Mouse (Mus musculus): Measurements from ENCODE around the gene Ttyh3.

Gene Ttyh3

DNA sequence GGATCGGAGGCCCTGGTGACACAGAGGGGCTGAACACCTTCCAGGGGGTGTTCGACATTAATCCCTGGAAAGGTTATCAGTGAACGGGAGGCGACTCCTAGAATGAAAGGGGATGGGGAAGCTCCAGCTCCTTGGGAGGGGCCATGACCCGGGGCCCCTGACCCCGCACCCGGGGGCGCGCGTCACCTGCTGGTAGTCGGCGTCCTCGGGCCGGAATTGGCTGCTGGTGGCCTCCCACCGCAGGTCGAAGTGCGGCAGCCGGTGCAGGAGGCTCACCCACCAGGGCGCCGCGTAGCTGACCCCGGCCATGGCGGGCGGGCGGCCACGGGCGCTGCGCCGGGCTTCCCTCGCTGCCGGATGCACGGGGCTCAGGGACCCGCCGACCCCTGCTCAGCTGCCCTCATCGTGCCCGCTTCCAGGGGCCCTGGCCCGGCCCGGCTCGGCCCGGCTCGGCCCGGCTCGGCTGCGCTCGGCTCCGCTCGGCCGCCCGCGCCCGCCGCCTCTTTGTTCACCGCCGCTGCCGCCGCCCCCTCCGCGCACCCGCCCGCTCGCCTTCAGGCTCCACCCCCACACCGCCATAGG, at the start of gene Ttyh3:
TSS of gene Ttyh3 (minus strand) at position 513 of the 582 bp plus-strand sequence.
- DNase-seq = no peak

DNA sequence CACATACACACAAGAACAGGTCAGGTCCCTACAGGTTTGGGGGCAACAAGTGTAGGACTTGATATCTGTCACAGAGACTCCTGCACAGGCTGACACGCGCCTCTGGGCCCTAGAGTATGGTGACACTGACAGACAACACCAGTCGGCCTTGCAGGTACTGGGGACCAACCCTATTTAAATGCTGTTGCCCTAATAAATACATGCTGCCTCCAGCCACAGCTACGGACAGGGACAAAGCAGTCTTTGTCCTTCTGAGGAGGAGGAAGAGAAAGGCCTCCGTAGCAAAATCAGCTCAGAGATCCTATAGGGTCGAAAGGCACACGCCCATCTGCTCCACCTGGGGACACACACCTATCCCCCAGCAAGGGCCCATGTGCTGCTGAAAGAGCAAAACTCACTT, 47.2 kb upstream of the Ttyh3 start:
- no peak for DNase-seq

DNA sequence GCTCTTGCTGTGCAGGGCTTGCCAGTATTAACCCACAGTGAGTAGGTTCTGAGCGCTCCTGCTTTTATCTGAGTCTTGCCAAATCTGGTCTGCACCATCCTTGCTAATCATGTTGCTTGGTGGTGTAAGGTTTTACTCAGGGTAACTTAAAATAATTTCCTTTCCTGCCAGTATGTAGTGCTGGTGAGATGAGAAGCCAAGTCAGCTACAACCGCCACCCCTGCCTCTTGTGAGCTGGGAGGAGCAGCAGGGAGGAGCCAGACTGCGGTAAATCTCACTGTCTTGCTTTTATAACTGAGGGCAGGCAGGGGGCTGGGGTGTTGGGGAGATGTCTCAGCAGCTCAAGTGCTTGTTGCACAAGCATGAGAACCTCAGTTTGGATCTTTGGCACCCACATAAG, 39.6 kb upstream of the Ttyh3 start:
- no peak for DNase-seq

DNA sequence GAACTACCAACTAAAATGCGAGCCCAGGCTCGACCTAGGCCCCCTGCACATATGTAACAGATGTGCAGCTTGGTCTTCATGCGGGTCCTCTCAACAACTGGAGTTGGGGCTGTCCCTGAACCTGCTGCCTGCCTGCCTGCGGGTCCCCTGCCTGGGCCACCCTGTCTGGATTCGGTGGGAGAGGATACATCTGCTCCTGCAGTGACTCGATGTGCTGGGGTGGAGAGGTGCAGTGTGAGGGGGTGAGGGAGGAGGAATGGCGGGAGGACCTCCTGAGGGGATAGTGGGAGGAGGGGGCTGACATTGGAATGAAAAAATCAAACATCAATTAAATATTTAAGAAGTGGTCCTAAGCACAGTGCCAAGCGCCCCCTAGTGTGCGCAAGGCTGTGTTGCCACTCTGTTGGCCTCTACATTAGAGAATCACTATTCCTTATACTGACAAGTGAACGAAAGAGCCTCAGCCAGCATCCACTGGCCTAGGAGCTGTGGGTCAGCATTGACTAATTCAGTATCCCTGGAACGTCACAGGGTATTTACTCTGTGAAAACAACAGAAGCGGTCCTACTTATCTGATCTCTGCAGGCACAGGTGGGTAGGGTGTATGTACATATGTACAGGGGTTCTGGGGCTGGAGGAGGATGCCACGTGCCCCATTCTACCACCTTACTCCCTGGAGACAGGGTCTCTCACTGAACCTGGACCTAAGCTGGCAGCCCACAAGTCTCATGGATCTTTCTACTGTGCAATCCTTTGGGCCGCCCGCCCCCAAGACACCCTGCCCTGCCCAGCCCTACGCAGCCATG, 35.7 kb upstream of the Ttyh3 start:
- DNase-seq = no peak

DNA sequence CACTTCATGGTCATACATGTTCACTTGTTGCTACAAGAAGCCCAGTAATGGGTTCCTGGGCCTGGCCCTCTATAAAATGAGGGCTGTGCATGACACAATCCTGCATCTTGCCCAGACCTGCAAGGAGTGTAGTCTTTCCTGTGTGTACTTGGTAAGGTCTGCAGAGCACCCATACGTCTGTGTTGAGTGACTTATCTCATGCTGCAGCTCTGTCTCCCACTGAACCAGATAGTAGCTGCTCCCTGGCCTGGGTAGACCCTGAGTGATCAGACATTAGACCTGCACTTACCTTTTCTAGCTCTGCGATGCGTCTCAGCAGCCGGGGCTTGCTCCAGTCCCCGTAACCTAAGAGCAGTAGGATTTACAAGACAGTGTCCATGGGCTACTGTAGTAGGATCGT, 33.3 kb upstream of the Ttyh3 start:
- no peak for DNase-seq

DNA sequence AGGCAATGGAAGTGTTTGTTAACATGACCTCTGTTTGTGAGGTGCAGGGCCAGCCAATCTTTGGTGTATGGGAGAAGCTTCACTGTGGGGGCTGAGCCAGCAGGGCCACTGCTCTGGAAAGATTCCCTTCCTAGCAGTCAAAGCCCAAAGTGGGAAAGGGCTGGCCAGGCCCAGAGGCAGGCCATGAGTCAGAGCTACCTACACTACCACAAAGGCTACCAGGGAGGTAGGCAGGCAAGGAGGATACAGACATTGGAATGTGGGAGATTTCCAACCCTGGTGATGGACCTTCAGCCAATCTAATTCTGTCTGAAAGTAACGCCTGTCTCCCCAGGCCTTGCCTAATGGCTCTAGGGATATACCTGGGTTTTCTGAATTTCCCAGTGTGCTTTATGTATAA, 32.1 kb upstream of the Ttyh3 start:
- DNase-seq = no peak

DNA sequence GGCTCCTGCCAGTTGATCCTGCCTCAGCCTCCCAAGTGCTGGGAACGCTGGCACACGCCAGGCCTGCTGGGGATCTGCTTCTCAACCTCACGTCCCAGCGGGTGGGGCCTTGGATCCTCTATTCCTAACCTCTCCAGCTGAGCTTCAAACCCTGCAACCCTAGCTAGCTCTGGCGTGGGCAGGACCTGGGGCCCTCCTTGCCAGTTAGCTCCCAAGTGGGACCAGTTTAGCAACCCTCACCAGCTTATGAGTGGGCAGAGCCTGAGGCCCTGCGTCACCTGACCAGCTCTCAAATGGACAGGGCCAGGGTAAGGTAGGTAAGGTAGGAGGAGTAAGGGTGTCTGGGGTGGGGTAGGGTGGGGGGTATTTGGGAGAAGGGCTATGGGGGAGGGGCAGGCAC, 31.2 kb upstream of the Ttyh3 start:
- no peak for DNase-seq

DNA sequence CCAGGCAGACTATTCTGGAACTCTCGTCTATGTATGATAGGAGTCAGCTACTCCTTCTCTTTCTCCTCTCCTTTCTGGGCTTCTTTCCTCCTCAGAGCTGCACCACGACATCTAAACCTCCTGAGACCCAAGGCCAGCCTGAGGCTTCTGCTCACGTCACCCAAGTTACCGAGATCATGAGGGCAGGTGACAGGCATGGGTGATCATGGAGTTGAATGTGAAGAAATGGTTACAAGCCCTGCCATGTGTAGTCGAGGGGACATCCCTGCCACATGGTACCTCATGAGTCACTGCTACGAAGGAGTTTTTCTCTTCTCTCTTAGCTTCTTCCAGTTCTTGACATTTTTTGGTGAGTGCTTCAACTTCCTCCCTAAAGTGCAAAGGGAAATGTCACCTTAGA, 28.3 kb upstream of the Ttyh3 start:
- no peak for DNase-seq

DNA sequence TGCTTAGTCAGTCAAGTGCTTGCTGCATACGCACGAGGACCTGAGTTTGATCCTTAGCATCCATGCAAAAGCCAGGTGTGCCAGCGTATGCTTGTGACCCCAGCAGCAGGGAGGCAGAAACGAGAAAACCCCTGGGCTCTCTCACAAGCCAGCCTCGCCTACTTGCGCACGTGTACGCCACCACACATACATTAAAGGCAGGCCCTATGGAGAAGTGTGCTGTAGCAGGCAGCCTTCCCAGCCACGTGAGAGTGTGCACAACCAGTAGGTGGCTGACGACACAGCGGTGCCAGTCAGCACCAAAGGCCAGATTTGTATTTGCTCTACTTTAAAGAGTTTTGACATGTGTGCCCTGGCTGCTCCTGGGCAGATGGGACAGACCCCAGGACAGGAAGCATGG, 26.8 kb upstream of the Ttyh3 start:
- DNase-seq = no peak

- no peak for DNase-seq
Observed at GRCm38 (mm10) chr5:140675079-140675478, 26.2 kb upstream of the Ttyh3 start.

DNA sequence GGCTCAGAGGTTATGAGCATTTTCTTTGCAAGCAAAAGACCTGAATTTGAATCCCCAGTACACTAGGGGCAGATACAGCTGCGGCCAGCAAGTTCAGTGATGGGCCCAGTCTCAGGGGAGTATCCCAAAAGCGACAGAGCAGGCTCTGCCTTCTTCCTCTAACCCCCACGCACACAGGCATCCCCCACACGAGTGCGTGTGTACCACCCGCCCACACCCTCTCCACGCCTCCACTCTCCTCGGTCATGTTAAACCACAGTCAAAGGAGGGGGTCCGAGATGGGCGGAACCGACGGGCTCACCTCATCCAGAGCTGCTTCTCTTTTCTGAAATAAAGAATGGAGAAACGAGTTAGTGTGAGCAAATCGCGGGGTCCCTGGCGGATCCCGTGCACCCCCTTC, 25.2 kb upstream of the Ttyh3 start:
- DNase-seq = no peak

- DNase-seq = peak; percentile 97
Observed at GRCm38 (mm10) chr5:140672603-140673002, 23.8 kb upstream of the Ttyh3 start.

GRCm38 (mm10) chr5:140672115-140672514, 23.3 kb upstream of the Ttyh3 start:
- no peak for DNase-seq

DNA sequence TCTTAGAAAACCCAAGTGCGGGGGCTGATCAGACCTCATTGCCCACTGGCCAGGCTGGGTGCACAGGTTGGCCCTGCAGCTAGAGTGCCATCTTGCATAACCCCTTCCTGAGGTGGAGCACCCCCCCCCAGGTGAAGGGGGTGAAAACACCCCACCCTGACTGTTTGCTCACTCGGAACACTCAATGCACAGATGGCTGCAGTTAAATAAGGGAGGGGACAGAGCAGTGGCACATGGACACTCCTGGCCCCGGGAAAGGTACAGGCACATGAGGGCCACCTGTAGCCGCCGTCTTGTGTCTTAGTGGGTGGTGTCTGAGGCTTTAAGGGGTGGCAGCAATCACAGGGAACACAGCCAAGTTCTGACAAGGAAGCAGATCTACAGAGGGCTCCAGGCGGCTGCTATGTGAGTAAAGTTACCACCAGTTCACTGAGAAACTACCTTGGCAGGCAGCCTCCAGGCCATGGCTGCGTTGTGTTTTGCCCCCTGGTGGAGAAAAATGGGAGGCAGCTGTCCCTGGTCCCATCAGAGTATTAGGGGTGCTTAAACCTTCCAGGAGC, 14.9 kb upstream of the Ttyh3 start:
- peak; percentile 96 for DNase-seq

DNA sequence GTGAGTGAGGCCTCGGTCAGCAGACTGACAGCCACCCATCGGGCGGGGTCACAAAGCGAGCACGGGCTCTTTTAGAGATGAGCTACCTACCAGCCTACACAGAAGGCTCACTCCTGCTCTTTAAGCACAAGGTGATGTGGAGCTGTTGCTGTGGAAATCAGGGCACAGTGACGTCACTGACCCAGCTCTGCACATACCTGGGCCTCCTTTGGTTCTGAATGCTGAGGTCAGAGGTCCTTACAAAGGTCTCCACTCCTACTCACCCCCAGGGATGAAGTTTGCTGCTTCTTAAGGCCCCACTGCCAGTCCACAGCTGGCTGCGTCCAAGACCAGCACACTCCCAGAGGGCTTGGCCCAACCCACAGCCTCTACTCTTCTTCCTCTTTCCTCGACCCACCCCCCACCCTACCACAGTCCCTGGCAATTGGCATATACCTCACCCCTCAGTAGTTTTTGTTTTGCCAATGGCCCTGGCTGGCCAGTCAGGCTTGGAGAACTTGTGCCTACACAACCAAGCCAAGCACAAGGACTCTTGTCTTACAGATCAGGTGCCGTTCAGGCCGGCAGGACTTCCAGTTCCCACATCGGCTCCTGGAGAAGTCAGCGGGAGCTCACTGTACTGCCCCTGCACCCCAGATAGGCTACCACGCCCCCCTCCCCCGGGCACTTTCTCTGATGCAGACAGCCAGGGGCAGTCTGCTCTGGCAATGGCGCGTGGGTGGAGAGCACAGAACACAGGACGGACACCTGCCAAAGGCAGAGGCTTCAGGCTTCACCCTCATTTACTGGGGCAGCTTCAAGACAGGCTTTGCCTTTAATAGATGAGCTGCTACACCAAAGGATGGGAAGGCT, 14.1 kb upstream of the Ttyh3 start:
- no peak for DNase-seq

DNA sequence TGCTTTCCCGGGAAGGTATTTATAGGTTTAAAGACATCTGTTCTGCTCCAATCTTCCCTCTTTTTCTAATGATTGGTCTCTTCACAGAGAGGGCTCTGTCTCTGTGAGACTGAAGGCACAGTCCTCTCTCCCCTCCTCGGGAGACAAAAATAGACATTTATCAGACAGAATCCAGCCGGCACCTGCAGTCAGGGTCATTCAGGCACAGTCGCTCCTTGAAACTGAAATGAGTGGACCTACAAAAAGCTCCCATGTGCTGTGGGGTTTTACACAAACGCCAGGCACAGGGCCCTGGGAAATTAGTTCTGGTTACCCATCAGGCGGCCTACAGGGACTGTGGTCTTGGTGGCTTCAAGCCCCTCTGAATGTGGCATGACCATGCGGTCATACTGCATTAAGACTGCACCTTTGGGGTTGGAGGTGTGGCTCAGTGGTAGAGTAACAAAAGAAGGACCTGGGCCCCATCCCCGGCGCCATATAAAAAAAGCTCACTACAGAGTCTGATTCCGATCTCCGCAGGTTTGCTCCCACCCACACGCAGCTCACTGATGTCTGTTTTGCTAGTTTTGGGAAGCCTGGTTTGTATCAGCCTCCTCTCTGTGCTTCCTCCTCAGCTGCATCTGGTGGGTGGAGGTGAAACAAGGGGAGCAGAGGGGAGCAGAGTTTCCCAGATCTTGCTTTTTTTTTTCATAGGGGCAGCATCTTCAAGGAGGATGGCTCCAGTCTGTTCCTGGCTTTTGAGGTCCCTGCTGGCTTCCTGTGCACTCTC, 13.2 kb upstream of the Ttyh3 start:
- no peak for DNase-seq

DNA sequence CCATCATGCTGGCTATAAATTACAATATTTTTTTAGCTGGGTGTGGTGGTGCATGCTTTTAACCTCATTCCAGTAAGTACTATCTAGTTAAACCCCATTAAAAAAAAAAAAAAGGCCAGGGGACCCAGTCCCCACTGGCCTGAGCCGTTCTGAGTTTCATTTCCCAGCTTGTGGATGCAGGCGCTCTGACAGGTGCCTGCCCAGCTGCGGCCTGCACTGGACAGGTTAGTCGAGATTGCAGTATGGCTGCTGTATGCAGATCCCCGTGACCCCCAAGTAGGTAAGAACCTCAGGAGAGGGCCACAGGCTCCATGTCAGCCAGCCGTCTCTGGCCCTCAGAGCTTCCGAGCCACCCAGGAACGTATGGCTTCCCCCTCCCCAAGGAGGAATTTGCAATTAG, 12.6 kb upstream of the Ttyh3 start:
- no peak for DNase-seq

- DNase-seq = no peak
Observed at GRCm38 (mm10) chr5:140660398-140660797, 11.6 kb upstream of the Ttyh3 start.

DNA sequence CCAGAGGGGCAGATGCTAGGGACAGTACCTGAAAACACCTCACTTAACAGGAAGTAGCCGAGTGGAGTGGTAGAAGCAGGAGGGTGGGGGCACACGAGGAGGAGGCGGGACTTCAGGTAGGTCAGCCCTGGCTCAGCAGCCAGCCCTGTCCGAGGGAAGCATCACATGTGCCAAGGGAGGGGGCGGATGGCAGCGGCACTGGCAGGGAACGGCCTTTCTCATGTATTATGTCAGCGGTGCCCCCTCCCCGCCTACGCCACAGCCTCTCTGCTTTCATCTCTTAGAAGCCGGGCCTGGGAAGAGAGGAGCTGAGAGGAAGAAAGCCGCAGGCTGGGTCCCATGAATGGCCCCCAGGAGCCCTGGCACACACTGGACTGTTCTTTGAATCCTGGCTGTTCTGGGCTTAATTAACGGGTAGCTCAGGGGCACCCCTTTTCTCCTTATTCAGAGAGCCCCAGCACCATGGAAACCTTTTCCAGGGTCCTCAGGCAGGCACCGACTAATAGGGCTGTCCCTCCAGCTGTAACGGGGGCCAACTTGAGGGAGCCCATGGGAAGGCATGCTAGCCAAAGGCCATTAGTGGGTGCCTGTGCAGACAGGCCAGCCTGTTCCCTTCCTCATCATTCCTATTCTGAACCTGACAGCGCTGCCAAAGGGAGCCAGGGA, 10.9 kb upstream of the Ttyh3 start:
- no peak for DNase-seq

DNA sequence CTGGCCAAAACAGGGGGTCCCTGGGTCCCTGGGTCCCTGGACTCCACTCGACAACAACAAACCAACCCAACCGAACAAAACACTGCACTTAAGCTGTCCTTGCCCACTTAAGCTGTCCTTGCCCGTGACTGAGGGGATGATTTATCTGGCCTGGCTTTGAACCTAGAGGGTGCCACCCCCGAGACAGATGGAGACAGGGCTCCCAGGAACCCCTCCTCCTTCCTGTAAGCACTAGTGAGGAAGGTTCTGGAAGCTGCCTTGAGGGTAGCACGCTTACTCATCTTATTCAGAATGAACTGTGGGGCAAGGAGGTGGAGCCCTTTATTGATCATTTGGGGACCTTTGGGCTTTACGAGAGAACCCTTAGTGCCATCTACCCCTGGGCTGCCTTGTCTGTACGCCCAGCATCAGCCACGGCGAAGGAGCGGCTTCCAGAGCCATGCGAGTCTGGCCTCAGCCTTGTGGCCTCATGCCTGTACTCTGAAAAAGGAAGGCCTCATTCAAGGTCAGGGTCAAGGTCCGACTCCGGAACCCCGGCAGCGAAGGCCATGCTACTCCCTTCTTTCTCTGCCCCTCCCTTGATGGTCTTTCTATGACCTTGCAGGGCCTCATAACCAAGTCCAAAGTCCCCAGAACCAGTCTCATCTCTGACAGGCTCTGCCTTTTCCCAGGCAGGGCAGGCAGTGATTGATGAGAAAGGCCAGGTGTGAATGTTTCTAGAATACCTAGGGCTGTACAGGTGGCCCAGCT, 5.4 kb upstream of the Ttyh3 start:
- no peak for DNase-seq

GRCm38 (mm10) chr5:140652587-140652986, 3.8 kb upstream of the Ttyh3 start:
- DNase-seq = peak; percentile 93
